Mouse (Mus musculus): Measurements from ENCODE around the gene Ascc2. TPM values are rescaled to one million over a fixed set of nuclear protein-coding genes. Genes with fewer than 3 reads are reported as not detected.

Gene Ascc2
- 32.2 and 34.2 TPM in 2 replicates for polyA plus RNA-seq (2016; fragmentation: Nextera tagmentation; extraction: Ambion mirVana)

- H3K4me3 ChIP-seq, result peak within 1 kb of the TSS; percentile 92
- H3K36me3 ChIP-seq, result peaks cover 20% of the 10 kb centered on the region
- H3K27me3 ChIP-seq (ENCODE audit: low read depth, poor library complexity, severe bottlenecking), result no peaks in the 10 kb centered on the region
- H3K27ac ChIP-seq (replicated peaks), result peak within 1 kb of the TSS; percentile 86
- under 1% methylated on average over 35 of the region's 35 CpGs for WGBS
- H3K9me3 ChIP-seq (replicated peaks), result no peaks in the 10 kb centered on the region
- peak; percentile 95 for DNase-seq (ENCODE audit: low spot score)
- peaks cover 26% of the 10 kb centered on the region for H3K4me1 ChIP-seq
These were observed at the start of gene Ascc2 for GRCm38 (mm10) chr11:4637534-4638234. Ascc2 (plus strand) TSS chr11:4637747.

- no peaks in the 10 kb centered on the region for H3K9me3 ChIP-seq (replicated peaks)
- no peak overlapping the region for H3K27ac ChIP-seq (replicated peaks)
- H3K27me3 ChIP-seq (ENCODE audit: low read depth, poor library complexity, severe bottlenecking), result no peaks in the 10 kb centered on the region
- H3K36me3 ChIP-seq, result 0 out of 2 replicates have a peak, but pooled peaks cover 6% of the 10 kb centered on the region
- 91% methylated on average over 4 of the region's 4 CpGs for WGBS
- no peak overlapping the region for H3K4me3 ChIP-seq
- no peak for DNase-seq (ENCODE audit: low spot score)
- H3K4me1 ChIP-seq, result peaks cover 18% of the 10 kb centered on the region
These were observed 45.7 kb upstream of the Ascc2 start for GRCm38 (mm10) chr11:4591811-4592210.

GRCm38 (mm10) chr11:4593491-4593848 is 44.1 kb upstream of the Ascc2 start:
- H3K27ac ChIP-seq (replicated peaks), result no peak overlapping the region
- peak overlapping the region; percentile 98 for H3K4me3 ChIP-seq
- peaks cover 18% of the 10 kb centered on the region for H3K4me1 ChIP-seq
- H3K9me3 ChIP-seq (replicated peaks), result no peaks in the 10 kb centered on the region
- H3K36me3 ChIP-seq, result 0 out of 2 replicates have a peak, but pooled peaks cover 2% of the 10 kb centered on the region
- DNase-seq (ENCODE audit: low spot score), result no peak
- H3K27me3 ChIP-seq (ENCODE audit: low read depth, poor library complexity, severe bottlenecking), result no peaks in the 10 kb centered on the region
- WGBS, result 45% methylated on average over 5 of the region's 5 CpGs

- DNase-seq (ENCODE audit: low spot score), result no peak
- Histone ChIP-seq H3K27me3 (ENCODE audit: low read depth, poor library complexity, severe bottlenecking) (no peaks in the 10 kb centered on the region), H3K4me3 (peak overlapping the region; percentile 98), H3K9me3 (replicated peaks) (no peaks in the 10 kb centered on the region), H3K36me3 (0 out of 2 replicates have a peak, but pooled peaks cover 2% of the 10 kb centered on the region), H3K27ac (replicated peaks) (peak overlapping the region; percentile 98), H3K4me1 (peaks cover 18% of the 10 kb centered on the region)
- WGBS, result 2% methylated on average over 45 of the region's 45 CpGs
These were observed 43.5 kb upstream of the Ascc2 start for GRCm38 (mm10) chr11:4593849-4594607.

GRCm38 (mm10) chr11:4594608-4595500 is 42.7 kb upstream of the Ascc2 start, which contains the start of gene Mtmr3:
Mtmr3 (minus strand) TSS chr11:4594863.
- 5% methylated on average over 51 of the region's 53 CpGs for WGBS
- H3K36me3 ChIP-seq, result no peaks in the 10 kb centered on the region

GRCm38 (mm10) chr11:4598411-4598810 is 39.1 kb upstream of the Ascc2 start:
- Histone ChIP-seq H3K9me3 (replicated peaks) (no peaks in the 10 kb centered on the region), H3K4me1 (peaks cover 18% of the 10 kb centered on the region), H3K27ac (replicated peaks) (no peak overlapping the region), H3K36me3 (no peaks in the 10 kb centered on the region), H3K4me3 (no peak overlapping the region), H3K27me3 (ENCODE audit: low read depth, poor library complexity, severe bottlenecking) (no peaks in the 10 kb centered on the region)
- no peak for DNase-seq (ENCODE audit: low spot score)
- WGBS, result 89% methylated on average over 2 of the region's 2 CpGs

More at GRCm38 (mm10) chr11:4594608-4595500, 42.7 kb upstream of the Ascc2 start, which contains the start of gene Mtmr3:
- Histone ChIP-seq H3K27ac (replicated peaks) (peak within 1 kb of the TSS; percentile 98), H3K4me1 (peaks cover 18% of the 10 kb centered on the region), H3K27me3 (ENCODE audit: low read depth, poor library complexity, severe bottlenecking) (no peaks in the 10 kb centered on the region), H3K4me3 (peak within 1 kb of the TSS; percentile 98), H3K9me3 (replicated peaks) (no peaks in the 10 kb centered on the region)
- DNase-seq (ENCODE audit: low spot score), result peak; percentile 96

GRCm38 (mm10) chr11:4599916-4600315 is 37.6 kb upstream of the Ascc2 start:
- 99% methylated on average over 3 of the region's 3 CpGs for WGBS
- Histone ChIP-seq H3K27ac (replicated peaks) (no peak overlapping the region), H3K27me3 (ENCODE audit: low read depth, poor library complexity, severe bottlenecking) (no peaks in the 10 kb centered on the region), H3K9me3 (replicated peaks) (no peaks in the 10 kb centered on the region), H3K4me3 (no peak overlapping the region), H3K36me3 (no peaks in the 10 kb centered on the region), H3K4me1 (peaks cover 14% of the 10 kb centered on the region)
- no peak for DNase-seq (ENCODE audit: low spot score)

- WGBS, result 82% methylated on average over 5 of the region's 5 CpGs
- no peaks in the 10 kb centered on the region for H3K9me3 ChIP-seq (replicated peaks)
- no peaks in the 10 kb centered on the region for H3K36me3 ChIP-seq
- no peak for DNase-seq (ENCODE audit: low spot score)
- H3K27ac ChIP-seq (replicated peaks), result no peak overlapping the region
- H3K4me1 ChIP-seq, result peaks cover 14% of the 10 kb centered on the region
- H3K27me3 ChIP-seq (ENCODE audit: low read depth, poor library complexity, severe bottlenecking), result no peaks in the 10 kb centered on the region
- H3K4me3 ChIP-seq, result no peak overlapping the region
These were observed 35.7 kb upstream of the Ascc2 start for GRCm38 (mm10) chr11:4601890-4602289.

- Histone ChIP-seq H3K27ac (replicated peaks) (no peak overlapping the region), H3K4me1 (peaks cover 14% of the 10 kb centered on the region)
- 57% methylated on average over 12 of the region's 12 CpGs for WGBS
These were observed 34.7 kb upstream of the Ascc2 start for GRCm38 (mm10) chr11:4602691-4603441.

GRCm38 (mm10) chr11:4604441-4604840 is 33.1 kb upstream of the Ascc2 start:
- Histone ChIP-seq H3K27ac (replicated peaks) (no peak overlapping the region), H3K4me1 (peaks cover 14% of the 10 kb centered on the region), H3K27me3 (ENCODE audit: low read depth, poor library complexity, severe bottlenecking) (no peaks in the 10 kb centered on the region), H3K9me3 (replicated peaks) (no peaks in the 10 kb centered on the region), H3K4me3 (no peak overlapping the region), H3K36me3 (no peaks in the 10 kb centered on the region)
- WGBS, result 71% methylated on average over 6 of the region's 6 CpGs
- no peak for DNase-seq (ENCODE audit: low spot score)

More at GRCm38 (mm10) chr11:4602691-4603441, 34.7 kb upstream of the Ascc2 start:
- Histone ChIP-seq H3K27me3 (ENCODE audit: low read depth, poor library complexity, severe bottlenecking) (no peaks in the 10 kb centered on the region), H3K36me3 (no peaks in the 10 kb centered on the region), H3K4me3 (no peak overlapping the region), H3K9me3 (replicated peaks) (no peaks in the 10 kb centered on the region)
- no peak for DNase-seq (ENCODE audit: low spot score)

GRCm38 (mm10) chr11:4605414-4605813 is 32.1 kb upstream of the Ascc2 start:
- Histone ChIP-seq H3K4me1 (peaks cover 14% of the 10 kb centered on the region), H3K36me3 (no peaks in the 10 kb centered on the region), H3K27ac (replicated peaks) (no peak overlapping the region), H3K4me3 (no peak overlapping the region), H3K27me3 (ENCODE audit: low read depth, poor library complexity, severe bottlenecking) (no peaks in the 10 kb centered on the region), H3K9me3 (replicated peaks) (no peaks in the 10 kb centered on the region)
- DNase-seq (ENCODE audit: low spot score), result no peak
- 49% methylated on average over 7 of the region's 7 CpGs for WGBS

GRCm38 (mm10) chr11:4606541-4606940 is 31.0 kb upstream of the Ascc2 start:
- DNase-seq (ENCODE audit: low spot score), result no peak
- H3K27ac ChIP-seq (replicated peaks), result no peak overlapping the region
- H3K9me3 ChIP-seq (replicated peaks), result no peaks in the 10 kb centered on the region
- no peak overlapping the region for H3K4me3 ChIP-seq
- H3K36me3 ChIP-seq, result no peaks in the 10 kb centered on the region
- WGBS, result 86% methylated on average over 1 of the region's 1 CpGs
- no peaks in the 10 kb centered on the region for H3K27me3 ChIP-seq (ENCODE audit: low read depth, poor library complexity, severe bottlenecking)
- H3K4me1 ChIP-seq, result peaks cover 14% of the 10 kb centered on the region

All from midbrain, embryonic 10.5 days (tissue).